27 mouse cellular contexts compared by ENCODE assay signal in the genomic region with DNA sequence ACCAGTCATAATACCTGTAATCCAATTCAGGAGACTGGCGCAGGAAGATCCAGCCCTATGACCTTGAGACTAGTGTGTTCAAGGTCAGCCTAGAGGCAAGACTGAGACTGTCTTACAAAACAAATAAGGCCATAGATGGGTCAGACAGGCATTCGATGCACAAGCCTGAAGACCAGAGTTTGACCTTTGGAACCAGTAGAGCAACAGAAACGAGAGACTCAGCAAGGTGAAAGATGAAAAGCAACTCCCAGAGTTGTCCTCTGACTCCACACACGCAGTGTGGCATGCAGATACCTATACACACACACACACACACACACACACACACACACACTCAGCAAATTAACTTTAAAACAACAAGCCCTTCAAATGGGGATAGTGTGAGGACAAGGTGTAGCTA. TPM values are rescaled to one million over a fixed set of nuclear protein-coding genes. Genes with fewer than 3 reads are reported as not detected.
DNase-seq lines count a peak whose midpoint lies in the region; ATAC-seq and TF ChIP-seq lines count a peak whose summit lies in the region.
"Had no signal": no experiment of that assay in that cellular context is flagged by ENCODE, and none has a peak within 500 bp of the region (broad histone marks: within the 10 kb centered on the region; RNA-seq: fewer than 3 reads in every experiment).

No protein-coding gene starts in this region.

- H3K4me1 ChIP-seq in intestine, embryonic 16.5 days (ENCODE audit: control insufficient read depth, insufficient read depth, low read length), result peaks cover 4% of the 10 kb centered on the region; the same call in 1 of the 2 replicates
- H3K4me1 ChIP-seq in intestine, embryonic 15.5 days (replicated peaks), result peaks cover 3% of the 10 kb centered on the region; the same call in 1 of the 2 replicates
- H3K4me1 ChIP-seq in kidney, postnatal 0 days (replicated peaks; ENCODE audit: insufficient read depth, low read length), result no peaks in the 10 kb centered on the region
- H3K4me1 ChIP-seq in liver, embryonic 16.5 days (ENCODE audit: control insufficient read depth, low read depth, low read length), result no peaks in the 10 kb centered on the region
- H3K4me1 ChIP-seq in liver, embryonic 11.5 days (replicated peaks; ENCODE audit: control insufficient read depth, insufficient read depth, low read length), result peaks cover 6% of the 10 kb centered on the region
- peaks cover 25% of the 10 kb centered on the region for H3K4me1 ChIP-seq in small intestine, adult 2 months (ENCODE audit: control insufficient read depth, insufficient read depth, insufficient read length, low read length)
- no peaks in the 10 kb centered on the region for H3K4me1 ChIP-seq in hindbrain, postnatal 0 days (ENCODE audit: insufficient read depth, low read length)
- H3K4me1 ChIP-seq: embryonic facial prominence, embryonic 10.5 days; forebrain, embryonic 13.5 days; heart, embryonic 12.5 days had no signal

- ATAC-seq in intestine, embryonic 16.5 days, result 0 out of 2 replicates have a peak, but pooled peaks have one; percentile 23
- ATAC-seq in intestine, embryonic 15.5 days, result no peak
- ATAC-seq in kidney, postnatal 0 days (replicated peaks; ENCODE audit: low FRiP score, low read depth), result 0 out of 2 replicates have a peak, but pooled peaks have one; percentile 42
- ATAC-seq in liver, embryonic 16.5 days (ENCODE audit: low read depth), result peak; percentile 14; the same call in 1 of the 2 replicates
- ATAC-seq in liver, embryonic 11.5 days (replicated peaks; ENCODE audit: low FRiP score), result no peak
- ATAC-seq in hindbrain, postnatal 0 days, result no peak
- ATAC-seq: CD4-positive, CD25-positive, alpha-beta regulatory T cell, adult 4 months; forebrain, embryonic 13.5 days; Patski had no signal

- TF ChIP-seq POLR2A in small intestine, adult 2 months (IDR thresholded peaks at IDR 0.05; ENCODE audit: low read depth, low read length), result no peak

- no peaks in the 10 kb centered on the region for H3K9me3 ChIP-seq in intestine, embryonic 16.5 days (ENCODE audit: control insufficient read depth, low read length)
- H3K9me3 ChIP-seq in intestine, embryonic 15.5 days, result no peaks in the 10 kb centered on the region
- H3K9me3 ChIP-seq in kidney, postnatal 0 days (replicated peaks; ENCODE audit: low read length), result no peaks in the 10 kb centered on the region
- no peaks in the 10 kb centered on the region for H3K9me3 ChIP-seq in liver, embryonic 16.5 days (replicated peaks; ENCODE audit: control insufficient read depth, low read length)
- H3K9me3 ChIP-seq in liver, embryonic 11.5 days (ENCODE audit: control insufficient read depth, low read length), result no peaks in the 10 kb centered on the region
- no peaks in the 10 kb centered on the region for H3K9me3 ChIP-seq in hindbrain, postnatal 0 days (ENCODE audit: low read length)
- H3K9me3 ChIP-seq: embryonic facial prominence, embryonic 10.5 days; forebrain, embryonic 13.5 days; heart, embryonic 12.5 days; hindbrain, embryonic 10.5 days had no signal

- TF ChIP-seq CTCF in kidney, postnatal 0 days (IDR thresholded peaks at IDR 0.05; ENCODE audit: low read depth), result no peak
- no peak for TF ChIP-seq CTCF in small intestine, adult 2 months (IDR thresholded peaks at IDR 0.05; ENCODE audit: extremely low read depth, insufficient read length, insufficient replicate concordance, low read depth, low read length)
- TF ChIP-seq CTCF in hindbrain, postnatal 0 days (IDR thresholded peaks at IDR 0.05; ENCODE audit: low read depth), result no peak

- DNase-seq in kidney, postnatal 0 days (ENCODE audit: low spot score), result no peak
- no peak for DNase-seq in kidney, postnatal 14 days
- no peak for DNase-seq in liver, embryonic 11.5 days (ENCODE audit: low spot score)
- no peak for DNase-seq in hindbrain, postnatal 0 days (ENCODE audit: low spot score)
- DNase-seq: adrenal gland, adult 8-10 months; adrenal gland, postnatal 36 days; B cell, adult 2 months; cerebellum, adult 2 months; cerebellum, postnatal 10 days; gastrocnemius, adult 2 months; gastrocnemius, postnatal 25 days had no signal

- no peaks in the 10 kb centered on the region for H3K36me3 ChIP-seq in intestine, embryonic 16.5 days (ENCODE audit: control insufficient read depth, insufficient read depth, low read length)
- H3K36me3 ChIP-seq in intestine, embryonic 15.5 days, result no peaks in the 10 kb centered on the region
- H3K36me3 ChIP-seq in kidney, postnatal 0 days (ENCODE audit: insufficient read depth, low read length), result no peaks in the 10 kb centered on the region
- no peaks in the 10 kb centered on the region for H3K36me3 ChIP-seq in liver, embryonic 16.5 days (ENCODE audit: control insufficient read depth, insufficient read depth)
- H3K36me3 ChIP-seq in liver, embryonic 11.5 days (ENCODE audit: control insufficient read depth, insufficient read depth, low read length), result no peaks in the 10 kb centered on the region
- no peaks in the 10 kb centered on the region for H3K36me3 ChIP-seq in small intestine, adult 2 months (ENCODE audit: control insufficient read depth, insufficient read depth, low read length)
- no peaks in the 10 kb centered on the region for H3K36me3 ChIP-seq in hindbrain, postnatal 0 days (ENCODE audit: insufficient read depth, low read length)
- H3K36me3 ChIP-seq: embryonic facial prominence, embryonic 10.5 days; heart, embryonic 12.5 days; hindbrain, embryonic 10.5 days had no signal

- no peak overlapping the region for H3K27ac ChIP-seq in intestine, embryonic 16.5 days (ENCODE audit: low read length)
- no peak overlapping the region for H3K27ac ChIP-seq in intestine, embryonic 15.5 days
- peak overlapping the region; percentile 8; the same call in 1 of the 2 replicates for H3K27ac ChIP-seq in kidney, postnatal 0 days
- H3K27ac ChIP-seq in liver, embryonic 16.5 days (ENCODE audit: low read length), result no peak overlapping the region
- H3K27ac ChIP-seq in liver, embryonic 11.5 days (ENCODE audit: low read depth, low read length), result no peak overlapping the region
- peak overlapping the region; percentile 81 for H3K27ac ChIP-seq in small intestine, adult 2 months (ENCODE audit: insufficient read depth, low read depth, low read length)
- no peak overlapping the region for H3K27ac ChIP-seq in hindbrain, postnatal 0 days
- H3K27ac ChIP-seq: embryonic facial prominence, embryonic 10.5 days; forebrain, embryonic 13.5 days; gastrocnemius, adult 2 months; hindbrain, embryonic 10.5 days had no signal

- H3K4me2 ChIP-seq in intestine, embryonic 16.5 days (ENCODE audit: low read depth, low read length), result no peak overlapping the region
- H3K4me2 ChIP-seq in intestine, embryonic 15.5 days (replicated peaks), result no peak overlapping the region
- H3K4me2 ChIP-seq in kidney, postnatal 0 days (ENCODE audit: low read length), result no peak overlapping the region
- no peak overlapping the region for H3K4me2 ChIP-seq in liver, embryonic 16.5 days (ENCODE audit: low read depth, low read length)
- no peak overlapping the region for H3K4me2 ChIP-seq in liver, embryonic 11.5 days
- no peak overlapping the region for H3K4me2 ChIP-seq in hindbrain, postnatal 0 days (ENCODE audit: low read depth, low read length)
- H3K4me2 ChIP-seq: forebrain, embryonic 13.5 days; heart, embryonic 12.5 days had no signal

- H3K9ac ChIP-seq in intestine, embryonic 16.5 days (ENCODE audit: low read depth, low read length), result no peak overlapping the region
- H3K9ac ChIP-seq in intestine, embryonic 15.5 days, result no peak overlapping the region
- no peak overlapping the region for H3K9ac ChIP-seq in kidney, postnatal 0 days (ENCODE audit: low read depth, low read length)
- no peak overlapping the region for H3K9ac ChIP-seq in liver, embryonic 16.5 days (ENCODE audit: low read depth, low read length)
- H3K9ac ChIP-seq in liver, embryonic 11.5 days (ENCODE audit: low read depth, low read length), result no peak overlapping the region
- no peak overlapping the region for H3K9ac ChIP-seq in hindbrain, postnatal 0 days (replicated peaks; ENCODE audit: low read length)
- H3K9ac ChIP-seq: forebrain, embryonic 13.5 days; heart, embryonic 12.5 days had no signal

- no peaks in the 10 kb centered on the region for H3K27me3 ChIP-seq in intestine, embryonic 16.5 days (replicated peaks; ENCODE audit: control insufficient read depth, insufficient read depth, low read length)
- H3K27me3 ChIP-seq in intestine, embryonic 15.5 days (replicated peaks), result no peaks in the 10 kb centered on the region
- H3K27me3 ChIP-seq in kidney, postnatal 0 days (ENCODE audit: insufficient read depth, low read length), result no peaks in the 10 kb centered on the region
- no peaks in the 10 kb centered on the region for H3K27me3 ChIP-seq in liver, embryonic 16.5 days (ENCODE audit: control insufficient read depth, insufficient read depth, low read depth, low read length)
- no peaks in the 10 kb centered on the region for H3K27me3 ChIP-seq in liver, embryonic 11.5 days (replicated peaks; ENCODE audit: control insufficient read depth, insufficient read depth, low read length)
- no peaks in the 10 kb centered on the region for H3K27me3 ChIP-seq in small intestine, adult 2 months (ENCODE audit: control insufficient read depth, insufficient read depth, low read length)
- H3K27me3 ChIP-seq in hindbrain, postnatal 0 days (ENCODE audit: insufficient read depth, low read length), result no peaks in the 10 kb centered on the region
- H3K27me3 ChIP-seq: forebrain, embryonic 13.5 days; heart, embryonic 12.5 days; Patski had no signal

- WGBS in intestine, embryonic 16.5 days, result 55% methylated on average over 4 of the region's 4 CpGs
- 54% methylated on average over 4 of the region's 4 CpGs for WGBS in intestine, embryonic 15.5 days
- 36% methylated on average over 4 of the region's 4 CpGs for WGBS in kidney, postnatal 0 days
- 58% methylated on average over 4 of the region's 4 CpGs for whole genome bisulfite sequencing in liver, embryonic 16.5 days (ENCODE audit: insufficient replicate concordance)
- 70% methylated on average over 4 of the region's 4 CpGs for WGBS in liver, embryonic 11.5 days
- WGBS in small intestine, adult 2 months, result 39% methylated on average over 4 of the region's 4 CpGs
- 74% methylated on average over 4 of the region's 4 CpGs for WGBS in hindbrain, postnatal 0 days

- H3K4me3 ChIP-seq in intestine, embryonic 16.5 days (ENCODE audit: low read length), result no peak overlapping the region
- H3K4me3 ChIP-seq in intestine, embryonic 15.5 days (replicated peaks), result no peak overlapping the region
- H3K4me3 ChIP-seq in kidney, postnatal 0 days (replicated peaks; ENCODE audit: low read depth, low read length), result no peak overlapping the region
- no peak overlapping the region for H3K4me3 ChIP-seq in liver, embryonic 16.5 days (ENCODE audit: low read depth, low read length)
- H3K4me3 ChIP-seq in liver, embryonic 11.5 days (ENCODE audit: low read depth, low read length), result no peak overlapping the region
- no peak overlapping the region for H3K4me3 ChIP-seq in small intestine, adult 2 months (ENCODE audit: low read depth, low read length)
- H3K4me3 ChIP-seq in hindbrain, postnatal 0 days (ENCODE audit: low read length), result no peak overlapping the region
- H3K4me3 ChIP-seq: embryonic facial prominence, embryonic 10.5 days; forebrain, embryonic 13.5 days; gastrocnemius, adult 2 months; heart, embryonic 12.5 days; hindbrain, embryonic 10.5 days had no signal

RNA-seq across cellular contexts. Expression of a gene that starts 7.9 kb away (rescaled TPM):
- polyA plus RNA-seq in intestine, embryonic 16.5 days (2015; fragmentation: Nextera tagmentation; extraction: Ambion mirVana), result 0.17 TPM in 1 of 2 replicates, not detected in the other
- not detected in 2 replicates for polyA plus RNA-seq in intestine, embryonic 15.5 days (2015; fragmentation: Nextera tagmentation; extraction: Ambion mirVana)
- 0.25 and 0.29 TPM in 2 replicates for polyA plus RNA-seq in kidney, postnatal 0 days (2015; fragmentation: Nextera tagmentation; extraction: Ambion mirVana)
- not detected in 2 replicates for polyA plus RNA-seq in liver, embryonic 16.5 days (2015; fragmentation: Nextera tagmentation; extraction: Ambion mirVana)
- polyA plus RNA-seq in liver, embryonic 11.5 days (2014; fragmentation: Nextera tagmentation; extraction: Ambion mirVana), result not detected in 2 replicates
- polyA plus RNA-seq in small intestine, adult 2 months (2012; rRNA removed), result 0.06 TPM in 1 of 2 replicates, not detected in the other
- total RNA-seq in hindbrain, postnatal 0 days (2014; rRNA removed), result 4.5 TPM in 1 of 2 replicates, not detected in the other
- 0.42 and 0.59 TPM in 2 replicates for polyA plus RNA-seq in hindbrain, postnatal 0 days (2015; fragmentation: Nextera tagmentation; extraction: Ambion mirVana)
- total RNA-seq: adrenal gland, adult 8-10 months; adrenal gland, postnatal 36 days; granulocyte monocyte progenitor cell, adult 5-6 weeks; heart, adult 8-10 months; heart, postnatal 25 days had no signal
- polyA plus RNA-seq: embryonic facial prominence, embryonic 10.5 days; forebrain, embryonic 13.5 days; heart, embryonic 16.5 days; hindbrain, embryonic 10.5 days; Patski had no signal

RNA-seq across cellular contexts. Expression of a gene that starts 11.2 kb away (rescaled TPM):
- not detected in 2 replicates for polyA plus RNA-seq in intestine, embryonic 16.5 days (2015; fragmentation: Nextera tagmentation; extraction: Ambion mirVana)
- not detected in 2 replicates for polyA plus RNA-seq in intestine, embryonic 15.5 days (2015; fragmentation: Nextera tagmentation; extraction: Ambion mirVana)
- polyA plus RNA-seq in kidney, postnatal 0 days (2015; fragmentation: Nextera tagmentation; extraction: Ambion mirVana), result not detected in 2 replicates
- polyA plus RNA-seq in liver, embryonic 16.5 days (2015; fragmentation: Nextera tagmentation; extraction: Ambion mirVana), result not detected in 2 replicates
- polyA plus RNA-seq in liver, embryonic 11.5 days (2014; fragmentation: Nextera tagmentation; extraction: Ambion mirVana), result not detected in 2 replicates
- not detected in 2 replicates for polyA plus RNA-seq in small intestine, adult 2 months (2012; rRNA removed)
- not detected in 2 replicates for total RNA-seq in hindbrain, postnatal 0 days (2014; rRNA removed)
- not detected in 2 replicates for polyA plus RNA-seq in hindbrain, postnatal 0 days (2015; fragmentation: Nextera tagmentation; extraction: Ambion mirVana)
- total RNA-seq: adrenal gland, adult 8-10 months; adrenal gland, postnatal 36 days; gastrocnemius, adult 2 months; gastrocnemius, postnatal 25 days; granulocyte monocyte progenitor cell, adult 5-6 weeks; heart, adult 8-10 months; heart, postnatal 25 days; MEL had no signal
- polyA plus RNA-seq: cerebellum, adult 2 months; embryonic facial prominence, embryonic 10.5 days; embryonic facial prominence, embryonic 14.5 days; forebrain, embryonic 13.5 days; heart, embryonic 12.5 days; heart, embryonic 16.5 days; hindbrain, embryonic 10.5 days; Patski had no signal

RNA-seq across cellular contexts. Expression of a gene that starts 12.0 kb away (rescaled TPM):
- polyA plus RNA-seq in intestine, embryonic 16.5 days (2015; fragmentation: Nextera tagmentation; extraction: Ambion mirVana), result 0.05 and 0.06 TPM in 2 replicates
- polyA plus RNA-seq in intestine, embryonic 15.5 days (2015; fragmentation: Nextera tagmentation; extraction: Ambion mirVana), result 0.21 and 0.24 TPM in 2 replicates
- polyA plus RNA-seq in kidney, postnatal 0 days (2015; fragmentation: Nextera tagmentation; extraction: Ambion mirVana), result 0.16 and 0.19 TPM in 2 replicates
- 2.3 and 3.9 TPM in 2 replicates for polyA plus RNA-seq in liver, embryonic 16.5 days (2015; fragmentation: Nextera tagmentation; extraction: Ambion mirVana)
- polyA plus RNA-seq in liver, embryonic 11.5 days (2014; fragmentation: Nextera tagmentation; extraction: Ambion mirVana), result 15.3 and 16.4 TPM in 2 replicates
- polyA plus RNA-seq in small intestine, adult 2 months (2012; rRNA removed), result 0.04 and 0.22 TPM in 2 replicates
- total RNA-seq in hindbrain, postnatal 0 days (2014; rRNA removed), result not detected in 2 replicates
- polyA plus RNA-seq in hindbrain, postnatal 0 days (2015; fragmentation: Nextera tagmentation; extraction: Ambion mirVana), result 0.24 and 0.42 TPM in 2 replicates
- total RNA-seq: adrenal gland, adult 8-10 months; gastrocnemius, adult 2 months; gastrocnemius, postnatal 25 days; granulocyte monocyte progenitor cell, adult 5-6 weeks had no signal
- polyA plus RNA-seq: cerebellum, adult 2 months had no signal

RNA-seq across cellular contexts. Expression of a gene that starts 20.2 kb away (rescaled TPM):
- 121 and 123 TPM in 2 replicates for polyA plus RNA-seq in intestine, embryonic 16.5 days (2015; fragmentation: Nextera tagmentation; extraction: Ambion mirVana)
- polyA plus RNA-seq in intestine, embryonic 15.5 days (2015; fragmentation: Nextera tagmentation; extraction: Ambion mirVana), result 106 and 107 TPM in 2 replicates
- polyA plus RNA-seq in kidney, postnatal 0 days (2015; fragmentation: Nextera tagmentation; extraction: Ambion mirVana), result 109 and 113 TPM in 2 replicates
- 76.4 and 79.6 TPM in 2 replicates for polyA plus RNA-seq in liver, embryonic 16.5 days (2015; fragmentation: Nextera tagmentation; extraction: Ambion mirVana)
- polyA plus RNA-seq in liver, embryonic 11.5 days (2014; fragmentation: Nextera tagmentation; extraction: Ambion mirVana), result 113 and 114 TPM in 2 replicates
- polyA plus RNA-seq in small intestine, adult 2 months (2012; rRNA removed), result 43.0 and 114 TPM in 2 replicates
- total RNA-seq in hindbrain, postnatal 0 days (2014; rRNA removed), result 70.2 and 87.3 TPM in 2 replicates
- polyA plus RNA-seq in hindbrain, postnatal 0 days (2015; fragmentation: Nextera tagmentation; extraction: Ambion mirVana), result 100 and 105 TPM in 2 replicates

RNA-seq across cellular contexts. Expression of a gene that starts 20.4 kb away (rescaled TPM):
- polyA plus RNA-seq in intestine, embryonic 16.5 days (2015; fragmentation: Nextera tagmentation; extraction: Ambion mirVana), result 215 and 216 TPM in 2 replicates
- 171 and 180 TPM in 2 replicates for polyA plus RNA-seq in intestine, embryonic 15.5 days (2015; fragmentation: Nextera tagmentation; extraction: Ambion mirVana)
- 227 and 239 TPM in 2 replicates for polyA plus RNA-seq in kidney, postnatal 0 days (2015; fragmentation: Nextera tagmentation; extraction: Ambion mirVana)
- 74.5 and 79.2 TPM in 2 replicates for polyA plus RNA-seq in liver, embryonic 16.5 days (2015; fragmentation: Nextera tagmentation; extraction: Ambion mirVana)
- 115 and 126 TPM in 2 replicates for polyA plus RNA-seq in liver, embryonic 11.5 days (2014; fragmentation: Nextera tagmentation; extraction: Ambion mirVana)
- polyA plus RNA-seq in small intestine, adult 2 months (2012; rRNA removed), result 109 and 147 TPM in 2 replicates
- total RNA-seq in hindbrain, postnatal 0 days (2014; rRNA removed), result 154 and 160 TPM in 2 replicates
- 168 and 171 TPM in 2 replicates for polyA plus RNA-seq in hindbrain, postnatal 0 days (2015; fragmentation: Nextera tagmentation; extraction: Ambion mirVana)

Comparison
In these comparisons a context has a peak if more than half of its experiments do, and no peak if none do; other contexts are left out.
1. ATAC-seq: peak in intestine, embryonic 16.5 days (single experiment), kidney, postnatal 0 days (single experiment) and liver, embryonic 16.5 days (single experiment); none in intestine, embryonic 15.5 days (single experiment), liver, embryonic 11.5 days (single experiment) and hindbrain, postnatal 0 days (single experiment).
2. H3K27ac ChIP-seq: peak in kidney, postnatal 0 days (single experiment) and small intestine, adult 2 months (single experiment); none in intestine, embryonic 16.5 days (single experiment), intestine, embryonic 15.5 days (single experiment), liver, embryonic 16.5 days (single experiment), liver, embryonic 11.5 days (single experiment) and hindbrain, postnatal 0 days (single experiment).